Mouse (Mus musculus): ENCODE data around the gene Tdrd5. TPM values are rescaled to one million over a fixed set of nuclear protein-coding genes. Genes with fewer than 3 reads are reported as not detected.

The Tdrd5 gene
- total and polyA plus RNA-seq, 3 experiments = not detected

GRCm38 (mm10) chr1:156217393-156217792 lies 86.1 kb downstream of the Tdrd5 start:
- Histone ChIP-seq H3K27me3 (ENCODE audit: control insufficient read depth, insufficient read depth, low read length) (no peaks in the 10 kb centered on the region), H3K4me3 (no peak overlapping the region), H3K9ac (ENCODE audit: low read depth, low read length) (no peak overlapping the region), H3K79me2 (replicated peaks; ENCODE audit: control insufficient read depth, insufficient read depth, low read length) (no peaks in the 10 kb centered on the region), H3K4me1 (ENCODE audit: control insufficient read depth, insufficient read depth, low read length) (peaks cover 10% of the 10 kb centered on the region), H3K27ac (no peak overlapping the region), H3K36me3 (ENCODE audit: control insufficient read depth, insufficient read depth, low read length) (no peaks in the 10 kb centered on the region)
- DNase-seq = peak; percentile 38 to 56
- TF ChIP-seq CTCF (IDR thresholded peaks at IDR 0.05) = no peak
- TF ChIP-seq POLR2A (IDR thresholded peaks at IDR 0.05; ENCODE audit: insufficient read depth, low read depth, low read length) = no peak
- TF ChIP-seq EP300 (IDR thresholded peaks at IDR 0.05; ENCODE audit: insufficient read depth, low read depth, low read length) = no peak
- intact Hi-C loops (cut with DNase I) = no loop called here
- 41% methylated on average over 3 of the region's 3 CpGs for WGBS

GRCm38 (mm10) chr1:156216249-156216648 lies 87.2 kb downstream of the Tdrd5 start:
- no peak overlapping the region for H3K4me3 ChIP-seq
- H3K9ac ChIP-seq (ENCODE audit: low read depth, low read length) = no peak overlapping the region
- H3K27me3 ChIP-seq (ENCODE audit: control insufficient read depth, insufficient read depth, low read length) = no peaks in the 10 kb centered on the region
- no peaks in the 10 kb centered on the region for H3K79me2 ChIP-seq (replicated peaks; ENCODE audit: control insufficient read depth, insufficient read depth, low read length)
- intact Hi-C loops (cut with DNase I) = no loop called here
- DNase-seq = no peak
- no peaks in the 10 kb centered on the region for H3K36me3 ChIP-seq (ENCODE audit: control insufficient read depth, insufficient read depth, low read length)
- no peak for TF ChIP-seq EP300 (IDR thresholded peaks at IDR 0.05; ENCODE audit: insufficient read depth, low read depth, low read length)
- no peak for TF ChIP-seq CTCF (IDR thresholded peaks at IDR 0.05)
- no peak for TF ChIP-seq POLR2A (IDR thresholded peaks at IDR 0.05; ENCODE audit: insufficient read depth, low read depth, low read length)
- peaks cover 10% of the 10 kb centered on the region for H3K4me1 ChIP-seq (ENCODE audit: control insufficient read depth, insufficient read depth, low read length)
- no peak overlapping the region for H3K27ac ChIP-seq
- WGBS = 88% methylated on average over 4 of the region's 4 CpGs

- Histone ChIP-seq H3K9ac (ENCODE audit: low read depth, low read length) (no peak overlapping the region), H3K27me3 (ENCODE audit: control insufficient read depth, insufficient read depth, low read length) (no peaks in the 10 kb centered on the region), H3K36me3 (ENCODE audit: control insufficient read depth, insufficient read depth, low read length) (no peaks in the 10 kb centered on the region), H3K79me2 (replicated peaks; ENCODE audit: control insufficient read depth, insufficient read depth, low read length) (no peaks in the 10 kb centered on the region), H3K4me3 (no peak overlapping the region), H3K4me1 (ENCODE audit: control insufficient read depth, insufficient read depth, low read length) (peaks cover 10% of the 10 kb centered on the region), H3K27ac (no peak overlapping the region)
- no peak for TF ChIP-seq EP300 (IDR thresholded peaks at IDR 0.05; ENCODE audit: insufficient read depth, low read depth, low read length)
- TF ChIP-seq CTCF (IDR thresholded peaks at IDR 0.05) = no peak
- DNase-seq = no peak
- intact Hi-C loops (cut with DNase I) = no loop called here
- WGBS = 90% methylated on average over 8 of the region's 8 CpGs
Observed at GRCm38 (mm10) chr1:156214651-156215050, 88.8 kb downstream of the Tdrd5 start.

DNA sequence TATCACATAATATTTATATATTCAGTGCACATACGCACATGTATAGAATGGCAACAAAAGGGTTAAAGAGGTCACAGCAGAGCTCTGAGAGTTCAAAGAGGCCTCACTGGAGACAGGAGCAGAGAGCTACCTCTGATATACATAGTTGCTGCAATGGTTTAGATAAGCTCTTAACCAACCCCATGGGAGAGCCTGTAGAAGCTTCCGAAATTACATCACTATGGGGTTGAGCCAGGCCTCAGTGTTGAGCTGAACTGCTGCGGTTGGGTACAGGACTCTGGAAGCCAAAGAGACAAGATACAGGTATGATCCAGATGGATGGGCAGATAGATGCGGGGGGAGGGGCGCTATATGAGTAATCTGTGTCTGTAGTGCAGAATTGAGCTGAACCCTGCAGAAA lies 90.5 kb downstream of the Tdrd5 start:
- intact Hi-C loops (cut with DNase I) = no loop called here
- H3K27me3 ChIP-seq (ENCODE audit: control insufficient read depth, insufficient read depth, low read length) = no peaks in the 10 kb centered on the region
- H3K79me2 ChIP-seq (replicated peaks; ENCODE audit: control insufficient read depth, insufficient read depth, low read length) = no peaks in the 10 kb centered on the region
- no peak for DNase-seq
- H3K36me3 ChIP-seq (ENCODE audit: control insufficient read depth, insufficient read depth, low read length) = no peaks in the 10 kb centered on the region
- H3K4me1 ChIP-seq (ENCODE audit: control insufficient read depth, insufficient read depth, low read length) = peaks cover 4% of the 10 kb centered on the region
- H3K4me3 ChIP-seq = no peak overlapping the region
- 73% methylated on average over 5 of the region's 5 CpGs for WGBS
- no peak overlapping the region for H3K9ac ChIP-seq (ENCODE audit: low read depth, low read length)
- no peak overlapping the region for H3K27ac ChIP-seq
- no peak for TF ChIP-seq POLR2A (IDR thresholded peaks at IDR 0.05; ENCODE audit: insufficient read depth, low read depth, low read length)
- TF ChIP-seq CTCF (IDR thresholded peaks at IDR 0.05) = no peak
- TF ChIP-seq EP300 (IDR thresholded peaks at IDR 0.05; ENCODE audit: insufficient read depth, low read depth, low read length) = no peak

DNA sequence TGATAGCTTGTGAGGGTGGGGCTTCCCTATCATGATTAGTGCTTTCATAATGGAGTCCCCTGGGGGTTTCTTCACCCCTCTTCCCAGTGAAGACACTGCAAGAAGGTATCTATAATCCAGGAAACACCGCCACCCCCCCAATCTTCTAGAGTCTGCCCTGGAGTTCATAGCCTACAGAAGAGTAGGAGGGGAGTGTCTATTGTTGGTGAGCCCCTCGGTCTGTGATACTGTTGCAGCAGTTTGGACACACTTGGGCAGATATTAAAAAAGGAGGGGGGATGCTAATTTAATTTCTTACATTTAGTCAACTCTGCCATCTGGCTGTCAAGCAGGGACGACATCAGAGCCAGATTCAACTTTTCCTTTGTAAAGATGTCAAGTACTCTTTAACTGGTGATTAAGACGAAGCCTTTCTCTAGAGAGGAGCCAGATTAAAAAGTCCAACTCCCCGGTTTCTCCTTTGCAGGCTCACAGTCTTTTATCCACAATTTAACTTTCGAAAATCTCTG lies 91.6 kb downstream of the Tdrd5 start:
- TF ChIP-seq EP300 (IDR thresholded peaks at IDR 0.05; ENCODE audit: insufficient read depth, low read depth, low read length) (no peak), POLR2A (IDR thresholded peaks at IDR 0.05; ENCODE audit: insufficient read depth, low read depth, low read length) (no peak), CTCF (IDR thresholded peaks at IDR 0.05) (no peak)
- no peak overlapping the region for H3K27ac ChIP-seq
- intact Hi-C loops (cut with DNase I) = no loop called here
- H3K9ac ChIP-seq (ENCODE audit: low read depth, low read length) = no peak overlapping the region
- no peak overlapping the region for H3K4me3 ChIP-seq
- no peaks in the 10 kb centered on the region for H3K36me3 ChIP-seq (ENCODE audit: control insufficient read depth, insufficient read depth, low read length)
- H3K27me3 ChIP-seq (ENCODE audit: control insufficient read depth, insufficient read depth, low read length) = no peaks in the 10 kb centered on the region
- 68% methylated on average over 6 of the region's 6 CpGs for WGBS
- no peaks in the 10 kb centered on the region for H3K4me1 ChIP-seq (ENCODE audit: control insufficient read depth, insufficient read depth, low read length)
- H3K79me2 ChIP-seq (replicated peaks; ENCODE audit: control insufficient read depth, insufficient read depth, low read length) = no peaks in the 10 kb centered on the region
- DNase-seq = no peak

Other genes with a start within 250 kb of the Tdrd5 start
- gene Fam163a, start 98.6 kb downstream of the Tdrd5 start, total RNA-seq (2021) = not detected
- gene Fam163a, start 98.6 kb downstream of the Tdrd5 start, polyA plus RNA-seq (2012; rRNA removed) = 0.09 and 0.23 TPM in 2 replicates
- gene Nphs2, start 7.1 kb upstream of the Tdrd5 start, total RNA-seq (2021) = not detected
- gene Nphs2, start 7.1 kb upstream of the Tdrd5 start, polyA plus RNA-seq (2012; rRNA removed) = not detected in 2 replicates
- gene Gm2000, start 62.4 kb upstream of the Tdrd5 start, total RNA-seq (2021) = 100 to 1,000 TPM; 394 to 449 TPM
- 11.6 and 19.6 TPM in 2 replicates for gene Gm2000, start 62.4 kb upstream of the Tdrd5 start, polyA plus RNA-seq (2012; rRNA removed)
- not detected for gene Axdnd1, start 117.5 kb upstream of the Tdrd5 start, total RNA-seq (2021)
- gene Axdnd1, start 117.5 kb upstream of the Tdrd5 start, polyA plus RNA-seq (2012; rRNA removed) = not detected in 2 replicates
- gene Soat1, start 170.7 kb upstream of the Tdrd5 start, total RNA-seq (2021) = 1 to 10 TPM; 7.1 to 8.2 TPM
- 5.6 and 13.3 TPM in 2 replicates for gene Soat1, start 170.7 kb upstream of the Tdrd5 start, polyA plus RNA-seq (2012; rRNA removed)
- gene Gm10031, start 220.3 kb upstream of the Tdrd5 start, total RNA-seq (2021) = 10 to 100 TPM; 45.0 to 52.3 TPM
- 9.5 and 16.3 TPM in 2 replicates for gene Gm10031, start 220.3 kb upstream of the Tdrd5 start, polyA plus RNA-seq (2012; rRNA removed)